Mouse (Mus musculus): ENCODE data around the gene 1700023F06Rik. TPM values are rescaled to one million over a fixed set of nuclear protein-coding genes. Genes with fewer than 3 reads are reported as not detected.
A peak's percentile ranks its signal among the peaks of the same experiment; 100 is the strongest.

1700023F06Rik gene
- 1 to 10 TPM; 1.5 to 2.4 TPM for total RNA-seq (2021)

- intact Hi-C loops (cut with DNase I), result no loop called here
- no peak for DNase-seq (ENCODE audit: low spot score in 2 of 2)
These were observed at the start of gene 1700023F06Rik for GRCm38 (mm10) chr11:103208458-103208857. TSS of gene 1700023F06Rik (minus strand) at chr11:103208558.

DNA sequence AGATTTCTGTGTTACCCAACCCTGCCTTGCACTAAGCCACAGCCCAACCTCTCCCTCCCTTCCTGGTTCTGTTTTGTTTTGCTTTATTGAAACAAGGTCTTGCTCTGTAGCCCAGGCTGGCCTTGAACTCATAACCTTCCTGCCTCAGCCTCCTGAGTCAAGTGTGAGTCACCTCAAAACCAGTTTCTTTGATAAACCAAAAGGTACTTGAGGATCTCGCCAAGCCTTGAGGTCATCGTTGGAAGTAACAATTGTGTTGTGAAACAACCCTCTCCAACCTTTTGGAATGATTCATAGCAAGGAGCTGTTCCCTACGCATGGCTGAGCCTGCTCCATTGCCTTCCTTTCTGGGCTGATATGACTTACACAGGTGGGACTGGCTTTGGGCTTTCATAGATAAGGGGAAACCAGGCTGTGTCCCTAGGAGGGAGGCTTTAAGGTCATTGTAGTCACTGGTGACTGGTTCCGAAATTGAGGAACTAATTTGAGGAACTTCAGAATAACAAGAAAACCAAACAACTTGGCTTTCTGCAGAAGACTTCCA, 49.7 kb upstream of the 1700023F06Rik start:
- DNase-seq (ENCODE audit: low spot score in 2 of 2), result no peak
- intact Hi-C loops (cut with DNase I), result no loop called here

DNA sequence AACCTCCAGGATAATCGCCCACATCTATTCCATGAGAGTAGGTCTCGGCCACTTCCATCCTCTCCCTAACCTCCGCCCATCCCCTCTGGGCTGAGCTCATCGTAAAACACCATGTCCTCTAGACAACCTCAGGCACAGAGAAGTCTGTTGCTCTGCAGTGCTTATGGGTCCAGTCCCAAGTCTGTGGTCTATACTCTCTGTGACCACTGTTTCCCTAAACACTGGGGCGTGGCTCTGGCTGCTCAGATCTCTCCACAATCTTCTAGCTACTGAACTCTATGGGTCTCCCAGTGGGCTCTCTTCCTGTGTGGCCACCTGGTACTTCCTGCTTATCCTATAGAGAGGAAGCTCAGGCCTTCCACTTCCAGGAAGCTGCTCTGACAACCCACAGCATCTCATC, 45.2 kb upstream of the 1700023F06Rik start:
- DNase-seq (ENCODE audit: low spot score in 2 of 2), result no peak
- intact Hi-C loops (cut with DNase I), result no loop called here

DNA sequence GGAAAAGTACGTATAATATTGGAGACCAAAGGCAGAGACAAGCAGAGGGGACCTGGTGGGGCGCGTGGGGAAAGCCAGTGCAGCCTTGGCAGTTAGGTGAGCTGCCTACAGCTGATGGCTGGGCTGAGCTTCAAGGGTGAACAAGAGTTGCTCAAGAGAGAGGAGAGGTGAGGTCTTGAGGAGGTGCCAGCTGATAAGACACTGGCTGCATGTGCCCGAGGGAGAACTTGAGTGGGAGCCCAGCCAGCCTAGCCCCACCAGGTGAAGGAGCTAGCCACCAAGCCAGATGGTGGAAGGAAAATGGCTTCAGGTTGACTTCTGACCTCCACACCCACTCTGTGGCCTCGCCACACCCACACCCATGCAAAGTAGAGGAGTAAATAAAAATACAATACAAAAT, 44.0 kb upstream of the 1700023F06Rik start:
- intact Hi-C loops (cut with DNase I), result no loop called here
- DNase-seq (ENCODE audit: low spot score in 2 of 2), result no peak

DNA sequence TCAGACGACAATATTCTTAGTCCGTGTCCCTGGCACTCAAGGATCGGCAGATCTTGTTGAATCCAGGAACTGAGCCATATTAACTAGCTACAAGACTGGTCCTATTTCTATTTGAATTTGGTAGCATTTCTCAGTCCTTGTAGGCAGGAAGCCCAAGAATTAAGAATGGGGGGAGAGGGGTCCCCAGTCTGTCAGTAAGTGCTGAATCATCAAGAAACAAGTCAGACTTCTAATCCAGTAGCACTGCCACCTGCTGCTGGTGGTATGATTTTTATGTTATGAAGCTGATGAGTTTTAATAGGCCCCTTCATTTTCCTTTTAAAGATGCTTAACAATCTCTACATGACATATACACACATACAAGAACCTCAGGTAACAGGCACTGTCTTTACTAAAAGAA, 42.0 kb upstream of the 1700023F06Rik start:
- intact Hi-C loops (cut with DNase I), result no loop called here
- DNase-seq (ENCODE audit: low spot score in 2 of 2), result no peak

DNA sequence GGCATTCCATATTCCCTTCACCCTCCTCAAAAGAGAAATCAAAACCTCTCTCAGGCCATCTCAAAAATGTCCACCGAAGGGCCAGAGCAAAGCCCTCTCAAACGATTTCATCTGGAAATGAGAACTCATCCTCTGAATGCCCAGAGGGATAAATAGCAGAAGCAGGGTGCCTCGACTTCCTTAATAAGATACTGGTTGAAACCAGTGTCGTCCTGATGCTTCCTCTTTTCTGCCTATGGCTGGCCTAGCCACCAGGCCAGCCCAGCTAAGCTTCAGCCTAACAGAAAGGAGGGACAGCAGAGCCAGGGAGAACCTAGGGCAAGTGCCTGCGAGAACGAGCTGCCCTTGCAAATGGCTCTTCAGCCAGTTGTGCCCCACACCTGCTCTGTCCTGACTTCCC, 41.2 kb upstream of the 1700023F06Rik start:
- no peak for DNase-seq (ENCODE audit: low spot score in 2 of 2)
- intact Hi-C loops (cut with DNase I), result no loop called here

DNA sequence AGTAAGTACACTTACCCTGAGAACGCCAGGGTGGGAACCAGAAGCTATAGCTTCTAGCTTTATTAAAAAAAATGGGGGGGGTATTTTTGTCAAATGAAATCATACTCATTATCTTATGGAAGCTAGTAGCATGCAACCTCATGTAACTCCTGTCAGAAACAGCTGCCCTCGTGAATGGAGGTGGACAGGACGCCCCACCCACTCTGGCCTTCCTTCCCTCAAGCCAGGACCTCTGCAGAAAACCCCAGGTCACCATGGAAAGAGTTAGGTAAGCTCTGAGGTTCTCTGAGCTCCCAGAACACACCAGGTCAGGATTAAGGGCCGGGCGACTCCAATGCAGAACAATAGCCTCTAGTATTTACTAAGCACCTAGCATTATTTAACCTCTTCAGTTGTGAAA, 40.5 kb upstream of the 1700023F06Rik start:
- intact Hi-C loops (cut with DNase I), result no loop called here
- DNase-seq (ENCODE audit: low spot score in 2 of 2), result no peak

DNA sequence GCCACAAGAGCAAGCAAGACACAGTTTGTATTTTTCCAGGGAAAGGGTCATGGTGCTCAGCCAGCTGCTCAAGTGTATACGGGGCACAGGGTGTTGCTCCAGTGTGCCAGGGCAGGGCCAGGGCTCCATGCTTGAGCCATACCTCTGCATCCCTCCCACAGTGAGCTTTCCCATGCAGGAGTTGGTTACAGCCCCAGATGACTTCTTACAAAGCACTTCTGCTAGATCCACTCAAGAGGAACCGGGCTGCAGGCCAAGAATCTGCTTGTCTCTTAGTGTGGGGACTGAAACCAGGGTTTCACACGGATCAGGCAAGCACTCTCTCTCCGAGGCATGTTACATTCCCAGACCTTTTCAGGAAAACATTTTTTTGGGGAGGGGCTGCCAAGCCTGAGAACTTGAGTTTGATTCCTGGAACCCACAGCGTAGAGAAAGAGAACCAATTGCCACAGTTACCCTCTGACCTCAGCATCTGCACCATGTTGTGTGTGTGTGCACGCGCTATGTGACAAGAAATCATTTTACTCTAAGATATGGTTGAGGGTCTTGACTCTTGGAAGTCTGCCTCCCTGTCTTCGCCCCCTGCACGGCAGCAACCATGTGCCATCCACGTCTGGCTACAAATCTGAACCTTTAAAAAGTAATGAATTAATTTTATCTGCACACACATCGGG, 39.3 kb upstream of the 1700023F06Rik start:
- intact Hi-C loops (cut with DNase I), result no loop called here
- DNase-seq (ENCODE audit: low spot score in 2 of 2), result peak; percentile 77 to 92

DNA sequence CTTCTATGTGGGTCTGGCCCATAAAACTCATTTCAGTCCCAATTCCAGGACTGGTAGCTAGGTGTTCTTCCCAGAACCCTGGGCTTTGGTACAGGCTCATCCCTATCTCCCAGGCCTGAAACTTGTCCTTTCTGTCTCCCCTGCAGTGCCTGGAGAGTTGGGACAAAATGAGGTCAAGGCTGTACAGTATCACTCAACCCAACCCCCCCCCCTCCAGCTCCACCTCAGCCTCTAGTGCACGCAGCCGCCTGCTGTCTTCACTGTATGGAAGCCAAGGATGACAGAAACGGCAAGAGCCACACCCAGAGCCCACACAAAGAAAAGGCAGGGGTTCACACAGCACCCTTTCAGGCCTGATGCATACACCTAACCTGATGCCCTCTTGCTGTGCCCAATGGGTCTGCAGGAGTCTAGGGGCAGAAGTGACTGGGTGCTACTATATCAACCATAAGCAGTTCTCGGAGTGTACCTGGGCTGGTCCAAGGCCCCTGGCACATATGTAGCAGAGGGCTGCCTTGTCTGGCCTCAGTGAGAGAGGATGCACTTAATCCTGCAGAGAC, 38.5 kb upstream of the 1700023F06Rik start:
- intact Hi-C loops (cut with DNase I), result no loop called here
- DNase-seq (ENCODE audit: low spot score in 2 of 2), result no peak

DNA sequence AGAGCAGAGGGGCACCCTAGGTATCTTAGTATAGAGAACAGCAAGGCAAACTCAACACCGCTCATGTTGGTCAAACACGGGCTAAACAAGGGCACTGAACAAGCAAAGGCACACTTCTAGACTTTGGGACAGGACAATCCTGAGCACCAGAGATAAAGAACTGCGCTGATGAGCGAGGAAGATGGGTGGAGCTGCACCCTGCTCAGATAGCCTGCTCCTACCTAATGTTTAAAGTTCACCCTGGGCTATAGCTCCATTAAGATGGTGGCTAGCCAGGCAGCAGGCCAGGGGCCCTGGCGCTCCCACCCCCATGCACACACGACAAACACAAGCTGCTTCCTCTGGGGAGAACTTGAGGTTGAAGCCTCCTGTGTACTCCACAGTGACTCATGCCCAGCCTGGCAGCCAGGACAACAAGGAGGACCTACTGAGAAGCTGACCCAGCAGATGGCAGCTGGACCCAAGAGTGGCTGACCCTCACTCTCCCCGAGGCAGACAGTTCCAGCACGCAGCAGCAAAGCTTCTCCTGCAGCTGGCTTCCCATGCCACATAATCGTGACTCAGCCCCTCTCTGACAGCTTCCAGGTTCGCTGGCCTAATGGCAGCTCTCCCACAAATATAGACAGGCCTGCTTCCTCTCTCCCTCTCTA, 37.8 kb upstream of the 1700023F06Rik start:
- intact Hi-C loops (cut with DNase I), result no loop called here
- peak in 1 of 2 experiments; percentile 67 for DNase-seq (ENCODE audit: low spot score in 2 of 2)

DNA sequence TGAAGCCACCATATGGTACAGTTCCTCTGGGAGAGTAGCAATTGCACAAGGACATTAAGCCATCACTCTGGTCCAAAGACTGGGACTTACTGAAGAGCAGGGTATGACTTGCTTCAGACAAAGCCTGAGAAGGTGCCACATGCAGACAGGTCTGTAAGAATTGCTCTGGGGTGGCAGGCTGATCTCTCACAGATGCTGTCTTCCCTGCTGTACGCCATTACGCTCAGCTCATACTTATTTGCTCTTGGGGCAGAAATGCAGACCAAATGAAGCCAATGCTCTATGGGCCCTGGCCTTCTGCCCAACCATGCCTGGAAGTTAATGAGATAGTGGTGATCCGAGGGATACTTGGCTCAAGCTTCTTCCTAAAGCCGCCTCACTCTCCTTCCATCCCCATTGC, 36.5 kb upstream of the 1700023F06Rik start:
- intact Hi-C loops (cut with DNase I), result no loop called here
- DNase-seq (ENCODE audit: low spot score in 2 of 2), result no peak

GRCm38 (mm10) chr11:103240740-103241139, 32.4 kb upstream of the 1700023F06Rik start:
- DNase-seq (ENCODE audit: low spot score in 2 of 2), result no peak
- intact Hi-C loops (cut with DNase I), result no loop called here

- DNase-seq (ENCODE audit: low spot score in 2 of 2), result no peak
- intact Hi-C loops (cut with DNase I), result no loop called here
These were observed 29.4 kb upstream of the 1700023F06Rik start for GRCm38 (mm10) chr11:103237757-103238156.

DNA sequence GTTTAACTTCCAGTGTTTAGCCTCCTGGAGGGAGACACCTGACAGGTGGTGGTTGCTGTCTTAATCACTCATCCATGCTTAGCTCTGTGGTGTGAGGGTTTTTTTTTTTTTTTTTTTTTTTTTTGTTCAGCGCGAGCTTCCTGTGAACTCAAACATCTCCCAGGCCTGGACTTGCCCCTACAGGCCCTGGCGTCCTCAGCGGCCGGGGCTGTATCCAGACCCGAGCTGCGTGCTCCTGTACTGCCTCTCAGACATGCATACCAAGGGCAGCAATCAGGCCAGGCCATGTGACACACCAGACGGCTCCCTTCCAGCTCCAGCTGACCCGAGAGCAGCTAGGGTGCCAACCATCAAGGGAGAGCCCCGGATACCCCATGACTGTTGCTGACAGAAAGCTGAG, 28.5 kb upstream of the 1700023F06Rik start:
- no peak for DNase-seq (ENCODE audit: low spot score in 2 of 2)
- intact Hi-C loops (cut with DNase I), result no loop called here

DNA sequence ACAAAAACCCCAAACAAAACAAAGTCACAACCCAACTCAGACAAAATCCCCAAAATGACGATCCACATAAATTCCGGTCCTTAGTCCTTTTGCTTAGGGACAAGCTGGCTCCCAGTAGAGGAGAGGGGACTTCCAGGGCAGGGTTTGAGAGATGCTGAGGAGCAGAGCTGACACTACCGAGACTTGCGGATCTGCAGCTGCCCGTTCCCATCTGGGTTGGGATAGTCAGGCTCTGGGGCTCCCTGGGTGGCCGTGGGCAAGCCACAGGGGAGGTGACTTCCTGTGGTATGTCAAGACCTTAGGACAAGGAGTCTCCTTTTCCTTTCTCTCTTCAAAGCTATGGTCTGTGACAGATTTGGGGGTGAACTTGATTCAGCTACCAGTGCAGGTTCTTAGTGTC, 28.1 kb upstream of the 1700023F06Rik start:
- intact Hi-C loops (cut with DNase I), result no loop called here
- DNase-seq (ENCODE audit: low spot score in 2 of 2), result no peak

DNA sequence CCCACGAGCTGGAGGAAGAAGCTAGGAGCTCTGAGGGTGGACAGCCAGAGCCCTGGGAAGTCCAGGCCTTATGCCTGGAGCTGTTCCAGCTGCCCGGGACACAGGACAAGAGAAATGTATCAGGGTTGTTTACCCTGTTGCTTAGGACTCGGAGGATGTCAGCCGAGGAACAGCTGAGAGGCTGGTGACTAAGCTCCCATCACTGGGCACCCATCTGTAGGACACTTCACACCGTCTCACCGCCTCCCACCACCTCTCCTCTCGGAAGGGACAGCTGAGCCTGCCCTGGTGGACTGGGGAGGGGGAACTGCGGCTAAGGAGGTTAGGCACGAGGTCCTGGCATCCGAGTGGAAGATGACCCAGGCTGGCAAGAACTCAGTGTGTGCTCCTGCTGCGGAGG, 27.3 kb upstream of the 1700023F06Rik start:
- DNase-seq (ENCODE audit: low spot score in 2 of 2), result peak in 1 of 2 experiments; percentile 52

DNA sequence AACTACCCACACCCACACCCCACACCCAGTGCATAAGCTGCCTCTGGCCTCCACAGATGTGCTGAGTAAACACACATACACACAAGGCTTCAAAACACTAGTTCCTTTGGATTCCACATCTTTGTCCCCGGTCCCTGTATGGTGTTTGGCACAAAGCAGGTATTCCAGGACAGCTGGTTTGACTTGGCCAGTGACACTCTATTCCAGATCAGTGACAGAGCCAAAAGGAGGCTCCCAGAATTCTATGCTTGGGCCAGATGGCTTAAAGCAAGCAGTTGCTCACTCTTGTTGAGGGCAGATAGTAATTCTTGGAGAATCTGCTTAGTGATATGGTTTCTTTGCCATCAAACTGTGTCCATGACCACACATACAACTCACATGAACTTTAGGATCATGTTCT, 26.1 kb upstream of the 1700023F06Rik start:
- DNase-seq (ENCODE audit: low spot score in 2 of 2), result no peak
- intact Hi-C loops (cut with DNase I), result loop anchor here (5.0 kb wide), 1 partner anchor 67 kb away; no protein-coding TSS in a partner anchor

More for the DNA sequence above, 27.3 kb upstream of the 1700023F06Rik start:
- intact Hi-C loops (cut with DNase I), result no loop called here

DNA sequence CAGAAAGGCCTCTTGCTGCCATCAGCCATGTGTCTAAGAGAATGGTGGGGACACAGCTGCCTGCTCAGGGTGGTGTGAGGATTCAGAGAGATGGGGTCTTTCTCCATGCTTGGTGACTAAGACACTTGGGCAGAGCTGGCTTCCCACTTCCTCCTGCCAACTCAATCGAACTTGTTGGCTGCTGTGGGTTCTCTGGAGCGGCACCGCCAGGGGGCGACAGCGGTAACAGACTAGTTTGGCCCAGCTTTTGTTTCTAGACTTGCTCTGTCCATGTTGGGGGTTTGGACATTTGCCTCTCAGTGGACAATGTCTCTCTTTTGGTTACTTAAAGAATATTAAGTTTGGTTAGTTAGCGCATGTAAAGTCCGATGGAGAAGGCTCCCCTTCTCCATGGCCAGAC, 24.6 kb upstream of the 1700023F06Rik start:
- DNase-seq (ENCODE audit: low spot score in 2 of 2), result peak; percentile 80 to 82
- intact Hi-C loops (cut with DNase I), result loop anchor here (1.0 to 5.0 kb wide), 3 partner anchors 34 to 92 kb away; partner anchors contain the start of gene Map3k14

DNA sequence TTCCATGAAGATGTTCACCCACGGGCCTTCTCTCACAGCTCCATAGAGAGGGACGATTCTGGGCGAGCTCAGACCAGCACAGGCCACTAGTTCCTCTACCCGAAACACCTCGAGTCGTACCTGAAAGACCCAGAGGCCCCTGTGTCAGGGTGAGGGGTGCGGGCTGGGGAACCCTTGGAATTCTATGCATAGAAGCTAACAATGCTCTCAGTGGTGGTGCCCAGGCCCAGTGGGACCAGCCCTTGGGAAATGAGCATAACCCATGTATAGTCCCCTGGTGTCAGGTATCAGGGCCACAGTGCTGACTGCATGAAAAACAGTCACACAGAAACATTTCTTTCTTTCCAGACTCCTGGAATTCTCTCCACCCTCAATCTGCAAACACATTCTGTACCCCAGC, 23.0 kb upstream of the 1700023F06Rik start:
- intact Hi-C loops (cut with DNase I), result loop anchor here (5.0 kb wide), 1 partner anchor 64 kb away; no protein-coding TSS in a partner anchor
- no peak for DNase-seq (ENCODE audit: low spot score in 2 of 2)

- no peak for DNase-seq (ENCODE audit: low spot score in 2 of 2)
- intact Hi-C loops (cut with DNase I), result loop anchor here (5.0 kb wide), 1 partner anchor 63 kb away; no protein-coding TSS in a partner anchor
These were observed 22.3 kb upstream of the 1700023F06Rik start for GRCm38 (mm10) chr11:103230626-103231025.
